In the genomic region with DNA sequence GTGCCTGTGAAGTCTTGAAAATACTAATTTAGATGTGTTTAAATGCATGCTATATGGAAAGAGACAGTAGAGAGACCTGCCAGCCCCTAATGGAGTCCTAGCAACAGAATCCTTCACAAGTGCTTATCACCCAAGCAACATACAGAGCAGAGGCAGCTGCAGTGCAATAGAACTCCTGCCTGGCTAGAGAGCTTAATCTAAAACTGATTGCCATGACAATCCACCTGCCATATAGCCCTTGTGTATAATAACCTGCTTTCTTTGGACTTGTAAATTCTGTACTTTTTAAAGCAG, we compare ENCODE assay signal across 8 mouse cellular contexts.
DNase-seq lines count a peak whose midpoint lies in the region; ATAC-seq and TF ChIP-seq lines count a peak whose summit lies in the region.

No protein-coding gene starts in this region.

- no peak for DNase-seq in heart, adult 8-10 months (ENCODE audit: low spot score)
- DNase-seq in layer of hippocampus, adult 11-12 months (ENCODE audit: low spot score) = no peak
- no peak for DNase-seq in urinary bladder, adult 2 months (ENCODE audit: low spot score)
- no peak for DNase-seq in cerebellum, adult 9-10 months

- no peak for TF ChIP-seq POLR2A in bone marrow, adult 2 months (IDR thresholded peaks at IDR 0.05; ENCODE audit: borderline replicate concordance, control insufficient read depth, low read depth, low read length)

- H3K4me3 ChIP-seq in heart, embryonic 16.5 days (ENCODE audit: low read length) = peak overlapping the region; percentile 96
- peak overlapping the region; percentile 98 for H3K4me3 ChIP-seq in bone marrow, adult 2 months (replicated peaks; ENCODE audit: control insufficient read depth, low read depth, low read length)
- peak overlapping the region; percentile 91 for H3K4me3 ChIP-seq in hindbrain, embryonic 15.5 days
- H3K4me3 ChIP-seq in midbrain, embryonic 13.5 days (replicated peaks) = peak overlapping the region; percentile 90

- H3K36me3 ChIP-seq in heart, embryonic 16.5 days (ENCODE audit: control insufficient read depth, insufficient read depth) = no peaks in the 10 kb centered on the region
- no peaks in the 10 kb centered on the region for H3K36me3 ChIP-seq in hindbrain, embryonic 15.5 days
- no peaks in the 10 kb centered on the region for H3K36me3 ChIP-seq in midbrain, embryonic 13.5 days

- ATAC-seq in heart, embryonic 16.5 days (replicated peaks; ENCODE audit: extremely low read depth, insufficient read depth, low FRiP score) = peak; percentile 17; the same call in 1 of the 2 replicates
- peak; percentile 76 for ATAC-seq in hindbrain, embryonic 15.5 days (ENCODE audit: low FRiP score, low read depth)
- ATAC-seq in midbrain, embryonic 13.5 days = peak; percentile 81

- peaks cover 24% of the 10 kb centered on the region for H3K4me1 ChIP-seq in heart, embryonic 16.5 days (ENCODE audit: control insufficient read depth, insufficient read depth, low read length)
- H3K4me1 ChIP-seq in bone marrow, adult 2 months (ENCODE audit: control insufficient read depth, insufficient read depth, low read length) = peaks cover 3% of the 10 kb centered on the region
- H3K4me1 ChIP-seq in hindbrain, embryonic 15.5 days (replicated peaks) = peaks cover 37% of the 10 kb centered on the region
- peaks cover 34% of the 10 kb centered on the region for H3K4me1 ChIP-seq in midbrain, embryonic 13.5 days (replicated peaks)

- peak overlapping the region; percentile 92 for H3K9ac ChIP-seq in heart, embryonic 16.5 days (ENCODE audit: low read length)
- peak overlapping the region; percentile 86 for H3K9ac ChIP-seq in hindbrain, embryonic 15.5 days
- peak overlapping the region; percentile 95 for H3K9ac ChIP-seq in midbrain, embryonic 13.5 days (replicated peaks)

- H3K27me3 ChIP-seq in heart, embryonic 16.5 days (ENCODE audit: control insufficient read depth, insufficient read depth, low read length) = no peaks in the 10 kb centered on the region
- H3K27me3 ChIP-seq in hindbrain, embryonic 15.5 days = no peaks in the 10 kb centered on the region
- no peaks in the 10 kb centered on the region for H3K27me3 ChIP-seq in midbrain, embryonic 13.5 days

- no peak for TF ChIP-seq CTCF in bone marrow, adult 2 months (IDR thresholded peaks at IDR 0.05; ENCODE audit: control insufficient read depth, insufficient read depth, low read length)

- H3K9me3 ChIP-seq in heart, embryonic 16.5 days (replicated peaks; ENCODE audit: control insufficient read depth, low read length) = no peaks in the 10 kb centered on the region
- H3K9me3 ChIP-seq in hindbrain, embryonic 15.5 days = no peaks in the 10 kb centered on the region
- no peaks in the 10 kb centered on the region for H3K9me3 ChIP-seq in midbrain, embryonic 13.5 days

- peak overlapping the region; percentile 20; the same call in 1 of the 2 replicates for H3K27ac ChIP-seq in heart, embryonic 16.5 days (ENCODE audit: low read length)
- no peak overlapping the region for H3K27ac ChIP-seq in bone marrow, adult 2 months (ENCODE audit: control insufficient read depth, insufficient read depth, low read depth, low read length, poor library complexity)
- peak overlapping the region; percentile 85 for H3K27ac ChIP-seq in hindbrain, embryonic 15.5 days (replicated peaks)
- peak overlapping the region; percentile 84 for H3K27ac ChIP-seq in midbrain, embryonic 13.5 days

- H3K4me2 ChIP-seq in heart, embryonic 16.5 days (ENCODE audit: low read depth, low read length) = peak overlapping the region; percentile 93
- H3K4me2 ChIP-seq in hindbrain, embryonic 15.5 days = peak overlapping the region; percentile 66
- peak overlapping the region; percentile 93 for H3K4me2 ChIP-seq in midbrain, embryonic 13.5 days (replicated peaks)

Comparison
In these comparisons a context has a peak if more than half of its experiments do, and no peak if none do; other contexts are left out.
1. ATAC-seq: peak in every context shown above with its lines; median percentile 81 in midbrain, embryonic 13.5 days; 76 in hindbrain, embryonic 15.5 days; 17 in heart, embryonic 16.5 days.